Mouse (Mus musculus) midbrain, embryonic 12.5 days (tissue): ENCODE results near the gene Dhx40. TPM values are rescaled to one million over a fixed set of nuclear protein-coding genes. Genes with fewer than 3 reads are reported as not detected.

ENCODE experiments used
- polyA plus RNA-seq: library from polyadenylated mRNA; unstranded; fragments of >200 nt; fragmentation: Nextera tagmentation; extraction: Ambion mirVana; gene quantifications from 2 replicates; pipeline ENCODE4 v1.2.1, GENCODE M21; 2016

Dhx40 gene
- polyA plus RNA-seq, 1 experiment from 2014 or later, result 45.7 TPM

Other genes with a start within 250 kb of the Dhx40 start
- 87.4 and 92.9 TPM in 2 replicates for gene Vmp1, start 123.9 kb downstream of the Dhx40 start, polyA plus RNA-seq
- gene Ptrh2, start 123.8 kb downstream of the Dhx40 start, polyA plus RNA-seq, result 36.8 and 37.7 TPM in 2 replicates
- 165 and 169 TPM in 2 replicates for gene Cltc, start 50.2 kb downstream of the Dhx40 start, polyA plus RNA-seq
- 10.0 and 10.3 TPM in 2 replicates for gene Ypel2, start 186.0 kb upstream of the Dhx40 start, polyA plus RNA-seq